Mouse (Mus musculus) embryo, embryonic 10.5 days (tissue): ENCODE measurements around the gene Scmh1.
A peak's percentile ranks its signal among the peaks of the same experiment; 100 is the strongest.

Source experiments
- DNase-seq: peaks from one replicate; pipeline ENCODE4 v3.0.0-alpha.2; 2015; ENCODE audit warnings: low spot score

The Scmh1 gene

GRCm38 (mm10) chr4:120556592-120556991, 151.5 kb downstream of the Scmh1 start:
- no peak for DNase-seq

DNA sequence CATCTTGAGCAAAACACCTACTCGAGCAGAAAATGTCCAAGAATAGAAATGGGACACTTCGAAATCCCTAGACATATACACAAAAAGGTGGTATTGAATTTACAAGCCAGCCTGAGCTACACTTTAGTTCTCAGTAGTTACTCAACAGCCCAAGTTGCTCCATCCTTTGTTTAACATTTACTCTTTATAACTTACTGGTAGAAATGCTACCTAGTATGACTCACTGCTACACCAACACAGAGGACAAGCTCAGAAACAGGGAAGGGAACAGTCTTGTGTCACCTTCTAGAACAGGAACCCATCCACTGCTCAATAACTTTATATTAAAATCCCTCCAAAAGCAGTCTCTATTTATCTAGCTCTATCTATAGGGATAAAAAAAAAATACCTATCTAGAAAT, 160.6 kb downstream of the Scmh1 start:
- DNase-seq: no peak

DNA sequence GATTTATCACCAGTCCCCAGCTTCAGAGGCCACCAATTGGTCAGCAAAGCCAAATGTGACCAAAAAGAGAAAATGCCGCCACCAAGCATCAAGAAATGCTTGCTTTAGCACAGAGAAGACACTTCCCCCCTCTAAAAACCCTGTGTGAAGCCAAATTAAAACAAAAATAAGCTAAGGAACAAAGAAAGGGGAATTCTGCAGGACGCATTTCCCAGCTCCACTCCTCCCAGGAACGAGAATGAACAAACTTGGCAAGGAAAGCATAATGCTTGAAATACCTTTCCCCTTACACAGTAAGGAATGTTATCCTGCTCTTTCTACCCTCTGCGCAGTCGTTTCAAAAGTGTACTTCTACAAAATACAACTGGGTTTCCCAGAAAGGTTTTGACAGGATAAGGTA, 162.9 kb downstream of the Scmh1 start:
- peak; percentile 11 for DNase-seq

- DNase-seq: peak; percentile 25
These were observed 163.9 kb downstream of the Scmh1 start for GRCm38 (mm10) chr4:120569025-120569424.

DNA sequence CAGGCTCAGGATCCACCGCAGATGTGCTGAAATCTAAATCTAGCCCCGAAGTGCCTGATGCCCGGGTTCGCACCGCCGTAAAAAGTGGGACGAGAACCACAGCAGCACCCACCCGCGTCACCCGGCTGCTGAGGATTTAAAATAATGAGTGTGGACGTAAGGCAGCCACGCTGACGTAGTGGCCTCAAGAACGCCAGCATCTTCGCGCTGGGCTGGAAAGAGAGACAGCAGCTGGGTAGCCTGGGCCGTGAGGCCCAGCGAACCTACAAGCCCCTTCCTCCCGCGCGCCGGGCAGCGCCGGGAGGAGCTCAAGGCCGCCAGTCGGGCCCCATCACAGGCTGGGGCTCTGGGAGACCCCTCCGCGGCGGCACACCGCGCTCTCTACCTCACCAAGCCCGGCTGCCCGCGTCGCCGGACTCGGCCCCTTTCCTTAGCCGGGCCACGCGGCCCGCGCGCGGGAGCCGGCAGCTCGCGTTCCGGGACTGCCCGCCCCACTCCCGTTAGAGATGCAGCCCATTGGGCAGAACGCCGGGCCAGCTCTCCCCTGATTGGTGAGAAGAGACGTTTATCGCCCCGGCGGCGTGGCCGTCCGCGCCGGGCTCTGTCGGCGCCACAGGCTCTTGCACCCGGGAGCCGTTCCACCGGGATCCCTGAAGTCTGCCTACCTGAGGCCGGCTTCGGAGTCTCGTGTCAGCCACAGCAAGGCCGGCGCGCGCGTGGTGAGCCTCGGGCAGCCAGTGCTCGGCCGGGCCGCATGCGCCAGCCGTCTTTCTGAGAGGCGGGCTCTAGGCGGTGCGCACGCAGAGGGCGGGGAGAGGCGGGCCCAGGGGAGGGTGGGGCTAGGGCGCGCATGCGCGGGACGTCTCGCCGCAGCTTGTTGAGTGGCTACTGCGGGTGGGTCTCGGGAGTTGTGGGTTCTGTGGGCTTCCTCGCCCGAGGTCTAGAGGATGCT, 164.7 kb downstream of the Scmh1 start, which contains the start of gene Ctps:
TSS of gene Ctps (minus strand) at position 791 of the 952 bp plus-strand sequence.
- DNase-seq: peak; percentile 96

DNA sequence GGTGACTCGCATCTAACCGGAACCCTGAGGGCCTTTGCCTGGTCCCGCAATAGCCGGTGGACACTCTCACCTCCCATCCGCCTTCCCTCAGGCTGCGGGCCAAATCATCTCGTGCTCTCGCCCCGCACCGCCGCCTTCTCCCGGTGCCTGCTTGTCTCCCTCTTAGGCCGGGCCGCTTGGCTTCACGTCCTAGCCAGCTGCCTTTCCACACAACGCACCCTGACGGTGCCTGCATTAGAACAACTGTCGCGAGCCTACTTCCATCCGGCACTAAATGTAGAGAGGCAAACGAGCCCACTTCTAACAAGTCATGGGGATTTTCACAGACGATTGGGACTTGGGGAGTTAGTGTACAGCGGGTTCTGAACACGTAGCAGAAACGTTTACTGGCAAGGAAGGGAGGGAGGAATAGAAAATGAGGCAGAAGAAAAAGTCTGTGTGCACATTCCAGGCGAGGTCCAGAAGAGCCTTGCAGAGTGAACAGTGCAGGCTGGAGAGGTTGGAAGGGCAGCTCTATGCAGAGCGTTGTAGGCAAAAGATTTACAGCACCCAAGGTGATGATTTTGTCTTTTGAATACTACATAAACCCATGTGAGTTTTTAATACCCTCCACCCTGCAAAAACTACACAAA, 165.5 kb downstream of the Scmh1 start:
- DNase-seq: no peak

GRCm38 (mm10) chr4:120571070-120571464, 166.0 kb downstream of the Scmh1 start:
- no peak for DNase-seq

GRCm38 (mm10) chr4:120571691-120572090, 166.6 kb downstream of the Scmh1 start:
- no peak for DNase-seq
